Mouse (Mus musculus) kidney, adult 2 months (tissue): ENCODE data around the gene Zfp697. TPM values are rescaled to one million over a fixed set of nuclear protein-coding genes. Genes with fewer than 3 reads are reported as not detected.

Experiments
- DNase-seq: peaks from one replicate; pipeline ENCODE4 v3.0.0; 2021
- H3K27ac ChIP-seq: fragments of 200-500 bp; 2 replicates; pipeline ENCODE4 v1.5.1; 2012; ENCODE audit warnings: low read depth, low read length, control low read depth, inconsistent platforms; ENCODE audit not compliant: insufficient read depth
- H3K27me3 ChIP-seq: fragments of 200-500 bp; replicated peaks from 2 replicates; pipeline ENCODE4 v1.6.1; 2012; ENCODE audit warnings: mild to moderate bottlenecking, moderate library complexity, low read length, inconsistent platforms; ENCODE audit not compliant: control insufficient read depth, insufficient read depth
- H3K36me3 ChIP-seq: fragments of 200-500 bp; 2 replicates; pipeline ENCODE4 v1.6.1; 2012; ENCODE audit warnings: mild to moderate bottlenecking, moderate library complexity, low read length, inconsistent platforms; ENCODE audit not compliant: control insufficient read depth, insufficient read depth
- H3K4me1 ChIP-seq: fragments of 200-500 bp; 2 replicates; pipeline ENCODE4 v1.6.1; 2011; ENCODE audit warnings: low read length; ENCODE audit not compliant: control insufficient read depth, insufficient read depth
- H3K4me3 ChIP-seq: fragments of 200-500 bp; 2 replicates; pipeline ENCODE4 v1.5.1; 2011; ENCODE audit warnings: mild to moderate bottlenecking, low read depth, low read length, control low read depth; ENCODE audit not compliant: insufficient read depth
- CTCF ChIP-seq: fragments of 200-500 bp; conservative IDR thresholded peaks from 2 replicates; pipeline ENCODE4 v1.5.1; 2011; ENCODE audit warnings: low read depth, mild to moderate bottlenecking, control low read depth, low read length, moderate library complexity, mixed read lengths; ENCODE audit not compliant: insufficient read depth, insufficient read length
- POLR2A ChIP-seq: fragments of 200-500 bp; IDR thresholded peaks from one replicate; pipeline ENCODE4 v1.6.1; 2011; ENCODE audit warnings: low read depth, low read length, control low read depth
- WGBS: fragments of 180-500 bp; shearing (Covaris S2); methylation state at CpG from one replicate; pipeline ENCODE4 v1.1.7; 2018; 5-methylcytosine and 5-hydroxymethylcytosine counted together
- polyA plus RNA-seq: library from polyadenylated mRNA; depleted of rRNA; stranded (reverse); fragments of >200 nt; gene quantifications from 2 replicates; pipeline ENCODE4 v1.2.3, GENCODE M21; 2012

Gene Zfp697
- polyA plus RNA-seq, 1 experiment, result 14.7 TPM

- 47% methylated on average over 5 of the region's 5 CpGs for WGBS
- Histone ChIP-seq H3K4me1 (0 out of 2 replicates have a peak, but pooled peaks cover 4% of the 10 kb centered on the region), H3K27ac (no peak overlapping the region), H3K36me3 (peaks cover 2% of the 10 kb centered on the region; the same call in 1 of the 2 replicates), H3K27me3 (no peaks in the 10 kb centered on the region), H3K4me3 (0 out of 2 replicates have a peak overlapping the region, but pooled peaks have one; percentile 62)
- no peak for DNase-seq
- no peak for TF ChIP-seq CTCF
Observed at GRCm38 (mm10) chr3:98426749-98427148, 44.5 kb downstream of the Zfp697 start.

- Histone ChIP-seq H3K36me3 (peaks cover 2% of the 10 kb centered on the region; the same call in 1 of the 2 replicates), H3K27me3 (no peaks in the 10 kb centered on the region), H3K4me3 (peak overlapping the region; percentile 62), H3K4me1 (0 out of 2 replicates have a peak, but pooled peaks cover 4% of the 10 kb centered on the region), H3K27ac (no peak overlapping the region)
- peak; percentile 37 for DNase-seq
- WGBS, result 9% methylated on average over 23 of the region's 23 CpGs
- no peak for TF ChIP-seq POLR2A
- TF ChIP-seq CTCF, result no peak
Observed at GRCm38 (mm10) chr3:98427260-98427599, 45.0 kb downstream of the Zfp697 start.

- WGBS, result 7% methylated on average over 109 of the region's 110 CpGs
- H3K36me3 ChIP-seq, result peaks cover 2% of the 10 kb centered on the region; the same call in 1 of the 2 replicates
- H3K4me1 ChIP-seq, result 0 out of 2 replicates have a peak, but pooled peaks cover 4% of the 10 kb centered on the region
- H3K27me3 ChIP-seq, result no peaks in the 10 kb centered on the region
- peak; percentile 86 for DNase-seq
- TF ChIP-seq CTCF (no peak), POLR2A (no peak)
- no peak overlapping the region for H3K27ac ChIP-seq
- H3K4me3 ChIP-seq, result peak overlapping the region; percentile 62
Observed at GRCm38 (mm10) chr3:98427600-98428448, 45.6 kb downstream of the Zfp697 start.

- Histone ChIP-seq H3K27me3 (no peaks in the 10 kb centered on the region), H3K36me3 (peaks cover 2% of the 10 kb centered on the region; the same call in 1 of the 2 replicates), H3K4me3 (peak overlapping the region; percentile 62), H3K4me1 (0 out of 2 replicates have a peak, but pooled peaks cover 4% of the 10 kb centered on the region), H3K27ac (no peak overlapping the region)
- 42% methylated on average over 17 of the region's 17 CpGs for WGBS
- TF ChIP-seq POLR2A (no peak), CTCF (no peak)
- no peak for DNase-seq
Observed at GRCm38 (mm10) chr3:98428449-98428775, 46.2 kb downstream of the Zfp697 start.

GRCm38 (mm10) chr3:98428928-98429525 lies 46.8 kb downstream of the Zfp697 start:
- WGBS, result 68% methylated on average over 8 of the region's 8 CpGs
- H3K4me1 ChIP-seq, result 0 out of 2 replicates have a peak, but pooled peaks cover 4% of the 10 kb centered on the region
- no peak overlapping the region for H3K4me3 ChIP-seq
- DNase-seq, result no peak
- TF ChIP-seq POLR2A (no peak), CTCF (no peak)
- H3K27ac ChIP-seq, result no peak overlapping the region
- H3K36me3 ChIP-seq, result peaks cover 2% of the 10 kb centered on the region; the same call in 1 of the 2 replicates
- no peaks in the 10 kb centered on the region for H3K27me3 ChIP-seq

- H3K4me3 ChIP-seq, result no peak overlapping the region
- no CpG with 5 or more reads among the region's 1 CpGs for WGBS
- H3K4me1 ChIP-seq, result no peaks in the 10 kb centered on the region
- no peaks in the 10 kb centered on the region; the same call in 1 of the 2 replicates for H3K36me3 ChIP-seq
- DNase-seq, result no peak
- H3K27me3 ChIP-seq, result no peaks in the 10 kb centered on the region
- no peak overlapping the region for H3K27ac ChIP-seq
- no peak for TF ChIP-seq CTCF
- no peak for TF ChIP-seq POLR2A
Observed at GRCm38 (mm10) chr3:98434088-98434816, 52.0 kb downstream of the Zfp697 start.
